Mouse (Mus musculus): ENCODE measurements around the gene Ptprg.

DNA sequence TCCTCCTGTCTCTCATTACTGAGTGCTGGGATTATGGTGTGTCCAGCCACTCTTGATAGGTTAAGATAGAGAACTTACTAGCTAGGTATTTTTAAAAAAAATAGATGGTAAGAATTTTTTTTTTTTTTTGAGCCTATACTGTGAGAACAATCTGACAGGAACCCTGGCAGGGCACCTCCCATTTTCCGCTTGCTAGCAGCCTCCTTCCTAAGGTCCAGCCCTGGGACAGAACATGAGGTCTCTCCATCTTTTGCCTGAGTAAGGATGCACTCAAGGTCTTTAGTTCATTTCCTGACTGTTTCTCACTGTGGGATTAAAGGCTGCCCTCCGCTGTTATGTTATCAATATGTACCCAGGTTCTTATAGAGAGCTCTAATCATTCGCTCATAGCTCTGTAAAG lies 264.7 kb downstream of the Ptprg start:
- TF ChIP-seq CTCF (IDR thresholded peaks at IDR 0.05; ENCODE audit: borderline replicate concordance, insufficient read depth, low read depth, low read length) (no peak), POLR2A (IDR thresholded peaks at IDR 0.05; ENCODE audit: borderline replicate concordance, insufficient read depth, low read length) (no peak)

Data from cerebellum, adult 2 months (tissue).